Mouse (Mus musculus) cerebellum, postnatal 25 days (tissue): Measurements from ENCODE around the gene Slc25a44.
A peak's percentile ranks its signal among the peaks of the same experiment; 100 is the strongest.
"Not testable (repeated sequence)": the region's sequence is repeated elsewhere in the genome, so short reads cannot be mapped to it uniquely, and the experiment has no call there.

Experiments used
- DNase-seq, 2 experiments: peaks; one replicate each; pipeline ENCODE4 v3.0.0; 2021; ENCODE audit warnings: mixed read lengths in 2 of 2

Slc25a44 gene

GRCm38 (mm10) chr3:88410645-88411031 lies 14.3 kb downstream of the Slc25a44 start:
- no peak for DNase-seq

GRCm38 (mm10) chr3:88409741-88410644 lies 14.9 kb downstream of the Slc25a44 start, which contains the start of gene Pmf1:
TSS of gene Pmf1 (minus strand) at chr3:88410331.
- peak; percentile 88 to 94 for DNase-seq

- no peak for DNase-seq
Observed at GRCm38 (mm10) chr3:88408953-88409352, 16.0 kb downstream of the Slc25a44 start.

- no peak for DNase-seq
Observed at GRCm38 (mm10) chr3:88407529-88407928, 17.4 kb downstream of the Slc25a44 start.

- peak; percentile 68 to 78 for DNase-seq
Observed at GRCm38 (mm10) chr3:88407090-88407489, 17.8 kb downstream of the Slc25a44 start.

- no peak for DNase-seq
Observed at GRCm38 (mm10) chr3:88403522-88404230, 21.3 kb downstream of the Slc25a44 start.

- peak; percentile 83 to 87 for DNase-seq
Observed at GRCm38 (mm10) chr3:88398666-88399065, 26.3 kb downstream of the Slc25a44 start.

GRCm38 (mm10) chr3:88395742-88396141 lies 29.2 kb downstream of the Slc25a44 start:
- no peak for DNase-seq

- no peak for DNase-seq
Observed at GRCm38 (mm10) chr3:88395288-88395687, 29.7 kb downstream of the Slc25a44 start.

- peak in 1 of 2 experiments; percentile 39 for DNase-seq
Observed at GRCm38 (mm10) chr3:88393776-88394375, 31.1 kb downstream of the Slc25a44 start.

GRCm38 (mm10) chr3:88384364-88384763 lies 40.6 kb downstream of the Slc25a44 start, which contains the start of gene Bglap:
TSS of gene Bglap (minus strand) at chr3:88384464.
- no peak for DNase-seq

GRCm38 (mm10) chr3:88382383-88382782 lies 42.6 kb downstream of the Slc25a44 start:
- DNase-seq: not testable (repeated sequence)

- not testable (repeated sequence) for DNase-seq
Observed at GRCm38 (mm10) chr3:88381389-88382315, 43.3 kb downstream of the Slc25a44 start.

GRCm38 (mm10) chr3:88378599-88378998 lies 46.3 kb downstream of the Slc25a44 start, which contains the start of gene Bglap2:
TSS of gene Bglap2 (minus strand) at chr3:88378699.
- DNase-seq: not testable (repeated sequence)

- not testable (repeated sequence) for DNase-seq
Observed at GRCm38 (mm10) chr3:88376644-88377043, 48.3 kb downstream of the Slc25a44 start.

- not testable (repeated sequence) for DNase-seq
Observed at GRCm38 (mm10) chr3:88375750-88376626, 49.0 kb downstream of the Slc25a44 start.

- DNase-seq: not testable (repeated sequence)
Observed at GRCm38 (mm10) chr3:88372643-88373042, 52.3 kb downstream of the Slc25a44 start, which contains the start of gene Bglap3. TSS of gene Bglap3 (minus strand) at chr3:88372743.

- not testable (repeated sequence) for DNase-seq
Observed at GRCm38 (mm10) chr3:88368511-88368910, 56.4 kb downstream of the Slc25a44 start.

- DNase-seq: not testable (repeated sequence)
Observed at GRCm38 (mm10) chr3:88367517-88367916, 57.4 kb downstream of the Slc25a44 start.

GRCm38 (mm10) chr3:88366830-88367428 lies 58.0 kb downstream of the Slc25a44 start:
- DNase-seq: not testable (repeated sequence)
